Mouse (Mus musculus): ENCODE measurements around the gene Bag6.

GRCm38 (mm10) chr17:35187959-35188610 lies 53.1 kb downstream of the Bag6 start, which contains the start of gene Lst1:
- TF ChIP-seq CTCF (IDR thresholded peaks at IDR 0.05; ENCODE audit: control insufficient read depth, insufficient read depth, insufficient read length) = no peak
- no peak for TF ChIP-seq MAX (IDR thresholded peaks at IDR 0.05)
- TF ChIP-seq MYOD1 (IDR thresholded peaks at IDR 0.05; ENCODE audit: control insufficient read depth, insufficient read length, low read depth) = no peak
- no peak for TF ChIP-seq FOSL1 (IDR thresholded peaks at IDR 0.05; ENCODE audit: insufficient read depth, low read length, poor library complexity, severe bottlenecking)
- TF ChIP-seq USF1 (IDR thresholded peaks at IDR 0.05; ENCODE audit: low read depth) = no peak
- TF ChIP-seq CEBPB (IDR thresholded peaks at IDR 0.05; ENCODE audit: low read depth) = no peak
